Mouse (Mus musculus) MEL (cell line): ENCODE data around the gene A930002H24Rik. TPM values are rescaled to one million over a fixed set of nuclear protein-coding genes. Genes with fewer than 3 reads are reported as not detected.

Source experiments
- DNase-seq: peaks from one replicate; pipeline ENCODE4 v3.0.0; 2011; ENCODE audit warnings: low read depth, low spot score
- H3K27ac ChIP-seq: 2 replicates; pipeline ENCODE4 v1.5.1; 2012; ENCODE audit warnings: low read depth, mild to moderate bottlenecking, control low read depth, low read length, moderate library complexity; ENCODE audit not compliant: control insufficient read depth
- H3K27me3 ChIP-seq, 2 experiments: fragments of 150-350 bp in 1 of 2; sonication (generic) in 1 of 2; 2 replicates each; pipeline ENCODE4 v1.6.1; 2012; ENCODE audit warnings: low read length in 2 of 2, mild to moderate bottlenecking in 2 of 2, improper control_type of control experiment in 1 of 2, moderate library complexity in 1 of 2; ENCODE audit not compliant: insufficient read depth in 2 of 2, control insufficient read depth in 1 of 2
- H3K36me3 ChIP-seq, 2 experiments: 2 replicates each; pipeline ENCODE4 v1.6.1; 2012 to 2014; ENCODE audit warnings: low read length in 2 of 2, improper control_type of control experiment in 1 of 2, inconsistent platforms in 1 of 2, mild to moderate bottlenecking in 1 of 2; ENCODE audit not compliant: insufficient read depth in 2 of 2, control insufficient read depth in 1 of 2
- H3K4me1 ChIP-seq, 2 experiments: fragments of 150-350 bp in 1 of 2; sonication (generic) in 1 of 2; 2 replicates each; pipeline ENCODE4 v1.6.1; 2012; ENCODE audit warnings: low read length in 2 of 2, improper control_type of control experiment in 1 of 2, mild to moderate bottlenecking in 1 of 2; ENCODE audit not compliant: insufficient read depth in 2 of 2, control insufficient read depth in 1 of 2
- H3K4me3 ChIP-seq, 2 experiments: fragments of 150-350 bp in 1 of 2; sonication (generic) in 1 of 2; 2 replicates each; pipeline ENCODE4 v1.5.1; 2012; ENCODE audit warnings: low read depth in 2 of 2, low read length in 2 of 2, mild to moderate bottlenecking in 2 of 2, moderate library complexity in 2 of 2, control low read depth in 1 of 2, improper control_type of control experiment in 1 of 2; ENCODE audit not compliant: control insufficient read depth in 1 of 2, insufficient read depth in 1 of 2
- H3K79me2 ChIP-seq: 2 replicates; pipeline ENCODE4 v1.6.1; 2012; ENCODE audit warnings: mild to moderate bottlenecking, low read length, moderate library complexity; ENCODE audit not compliant: control insufficient read depth, poor library complexity, insufficient read depth
- H3K9ac ChIP-seq: 2 replicates; pipeline ENCODE4 v1.6.1; 2012; ENCODE audit warnings: low read depth, mild to moderate bottlenecking, control low read depth, low read length, moderate library complexity; ENCODE audit not compliant: control insufficient read depth, poor library complexity, severe bottlenecking
- H3K9me3 ChIP-seq: fragments of 150-350 bp; sonication (generic); replicated peaks from 2 replicates; pipeline ENCODE4 v1.6.1; 2012; ENCODE audit warnings: mild to moderate bottlenecking, low read length, improper control_type of control experiment, moderate library complexity; ENCODE audit not compliant: insufficient read depth
- CHD1 ChIP-seq: IDR thresholded peaks from 2 replicates; pipeline ENCODE4 v1.6.1; 2012; ENCODE audit warnings: low read depth, mild to moderate bottlenecking, inconsistent platforms, low read length, improper control_type of control experiment
- CTCF ChIP-seq, 3 experiments: IDR thresholded peaks in 2 of 3; conservative IDR thresholded peaks in 1 of 3; 2 replicates each; pipeline ENCODE4 v1.5.1; 2011 to 2012; ENCODE audit warnings: low read length in 3 of 3, low read depth in 2 of 3, mild to moderate bottlenecking in 2 of 3, improper control_type of control experiment in 1 of 3, inconsistent platforms in 1 of 3, mixed read lengths in 1 of 3, moderate library complexity in 1 of 3; ENCODE audit not compliant: control insufficient read depth in 1 of 3, insufficient read depth in 1 of 3, poor library complexity in 1 of 3, severe bottlenecking in 1 of 3
- ELF1 ChIP-seq: IDR thresholded peaks from 2 replicates; pipeline ENCODE4 v1.6.1; 2014; ENCODE audit warnings: low read depth, mild to moderate bottlenecking, inconsistent platforms, low read length, improper control_type of control experiment, moderate library complexity
- EP300 ChIP-seq, 2 experiments: IDR thresholded peaks; 2 replicates each; pipeline ENCODE4 v1.6.1; 2011; ENCODE audit warnings: improper control_type of control experiment in 2 of 2, low read length in 2 of 2, low read depth in 1 of 2, mild to moderate bottlenecking in 1 of 2
- ETS1 ChIP-seq: IDR thresholded peaks from 2 replicates; pipeline ENCODE4 v1.6.1; 2012; ENCODE audit warnings: low read depth, mild to moderate bottlenecking, inconsistent platforms, low read length, improper control_type of control experiment, moderate library complexity
- HCFC1 ChIP-seq: IDR thresholded peaks from 2 replicates; pipeline ENCODE4 v1.6.1; 2012; ENCODE audit warnings: low read depth, mild to moderate bottlenecking, inconsistent platforms, low read length, improper control_type of control experiment, moderate library complexity
- KAT2A ChIP-seq: conservative IDR thresholded peaks from 2 replicates; pipeline ENCODE4 v1.6.1; 2012; ENCODE audit warnings: low read depth, low read length, improper control_type of control experiment, inconsistent platforms
- MAZ ChIP-seq: IDR thresholded peaks from 2 replicates; pipeline ENCODE4 v1.6.1; 2012; ENCODE audit warnings: low read depth, mild to moderate bottlenecking, inconsistent platforms, low read length, improper control_type of control experiment
- MXI1 ChIP-seq: IDR thresholded peaks from 2 replicates; pipeline ENCODE4 v1.6.1; 2011; ENCODE audit warnings: mild to moderate bottlenecking, low read depth, low read length, improper control_type of control experiment
- MYC ChIP-seq: IDR thresholded peaks from 2 replicates; pipeline ENCODE4 v1.6.1; 2011; ENCODE audit warnings: low read depth, mild to moderate bottlenecking, low read length, improper control_type of control experiment, moderate library complexity
- NELFE ChIP-seq: IDR thresholded peaks from 2 replicates; pipeline ENCODE4 v1.6.1; 2011; ENCODE audit warnings: low read depth, low read length, improper control_type of control experiment
- NRF1 ChIP-seq: IDR thresholded peaks from 2 replicates; pipeline ENCODE4 v1.6.1; 2014; ENCODE audit warnings: low read depth, mild to moderate bottlenecking, inconsistent platforms, low read length, improper control_type of control experiment, moderate library complexity; ENCODE audit not compliant: poor library complexity, insufficient read depth, severe bottlenecking
- POLR2A ChIP-seq, 2 experiments: IDR thresholded peaks; 2 replicates each; pipeline ENCODE4 v1.6.1; 2011 to 2012; ENCODE audit warnings: low read length in 2 of 2, mild to moderate bottlenecking in 2 of 2, control low read depth in 1 of 2, improper control_type of control experiment in 1 of 2, low read depth in 1 of 2, moderate library complexity in 1 of 2; ENCODE audit not compliant: control insufficient read depth in 1 of 2, insufficient read depth in 1 of 2, poor library complexity in 1 of 2
- SMC3 ChIP-seq: IDR thresholded peaks from 2 replicates; pipeline ENCODE4 v1.6.1; 2011; ENCODE audit warnings: low read depth, low read length, improper control_type of control experiment
- TCF12 ChIP-seq: IDR thresholded peaks from 2 replicates; pipeline ENCODE4 v1.6.1; 2014; ENCODE audit warnings: low read depth, mild to moderate bottlenecking, inconsistent platforms, low read length, improper control_type of control experiment, moderate library complexity
- UBTF ChIP-seq: IDR thresholded peaks from 2 replicates; pipeline ENCODE4 v1.6.1; 2012; ENCODE audit warnings: low read depth, mild to moderate bottlenecking, inconsistent platforms, low read length, improper control_type of control experiment, moderate library complexity, borderline replicate concordance; ENCODE audit not compliant: insufficient read depth
- USF1 ChIP-seq: IDR thresholded peaks from 2 replicates; pipeline ENCODE4 v1.6.1; 2014; ENCODE audit warnings: low read depth, mild to moderate bottlenecking, inconsistent platforms, low read length, improper control_type of control experiment, moderate library complexity
- USF2 ChIP-seq, 2 experiments: IDR thresholded peaks; 2 replicates each; pipeline ENCODE4 v1.6.1; 2011 to 2012; ENCODE audit warnings: improper control_type of control experiment in 2 of 2, low read length in 2 of 2, borderline replicate concordance in 1 of 2, inconsistent platforms in 1 of 2, low read depth in 1 of 2, mild to moderate bottlenecking in 1 of 2; ENCODE audit not compliant: insufficient read depth in 1 of 2
- ZC3H11A ChIP-seq: IDR thresholded peaks from 2 replicates; pipeline ENCODE4 v1.6.1; 2012; ENCODE audit warnings: low read depth, mild to moderate bottlenecking, inconsistent platforms, low read length, improper control_type of control experiment
- ZMIZ1 ChIP-seq: IDR thresholded peaks from 2 replicates; pipeline ENCODE4 v1.6.1; 2012; ENCODE audit warnings: low read depth, mild to moderate bottlenecking, inconsistent platforms, low read length, improper control_type of control experiment, moderate library complexity
- polyA plus RNA-seq, 2 experiments: library from polyadenylated mRNA; stranded (reverse) in 1 of 2; unstranded in 1 of 2; fragments of >175 nt in 1 of 2; fragments of >200 nt in 1 of 2; gene quantifications; 2 replicates each; pipeline versions ENCODE4 v1.2.1 to v1.2.4; 2012; ENCODE audit warnings: low replicate concordance in 2 of 2, low read depth in 1 of 2; ENCODE audit not compliant: insufficient read length in 2 of 2, insufficient read depth in 1 of 2, missing spikeins in 1 of 2
- total RNA-seq: library from RNA; depleted of rRNA; stranded (reverse); fragments of 300-350 nt; gene quantifications from 2 replicates; pipeline ENCODE4 v1.2.3, GENCODE M21; 2012

Gene A930002H24Rik
- total and polyA plus RNA-seq, 3 experiments, result 0.70 to 1.1 TPM; not detected in 1

GRCm38 (mm10) chr17:63828561-63829332 lies 34.8 kb downstream of the A930002H24Rik start:
- no peak overlapping the region for H3K9ac ChIP-seq
- no peaks in the 10 kb centered on the region for H3K27me3 ChIP-seq
- no peak for TF ChIP-seq MXI1
- no peak for TF ChIP-seq ETS1
- TF ChIP-seq SMC3, result no peak
- TF ChIP-seq CHD1, result no peak
- no peak for TF ChIP-seq CTCF (IDR thresholded peaks at IDR 0.05 in 2 of 3, conservative IDR thresholded peaks at IDR 0.05 in 1 of 3; ENCODE audit: control insufficient read depth in 1 of 3, insufficient read depth in 1 of 3, low read depth in 2 of 3, low read length in 3 of 3, poor library complexity in 1 of 3, severe bottlenecking in 1 of 3)
- TF ChIP-seq NRF1, result no peak
- TF ChIP-seq HCFC1, result no peak
- TF ChIP-seq MYC, result no peak
- no peak for TF ChIP-seq POLR2A (IDR thresholded peaks at IDR 0.05; ENCODE audit: control insufficient read depth in 1 of 2, insufficient read depth in 1 of 2, low read depth in 1 of 2, low read length in 2 of 2, poor library complexity in 1 of 2)
- no peak for TF ChIP-seq KAT2A
- no peak for TF ChIP-seq USF1
- TF ChIP-seq UBTF, result no peak
- no peak for TF ChIP-seq MAZ
- TF ChIP-seq NELFE, result no peak
- no peak for TF ChIP-seq USF2 (IDR thresholded peaks at IDR 0.05; ENCODE audit: borderline replicate concordance in 1 of 2, insufficient read depth in 1 of 2, low read depth in 1 of 2, low read length in 2 of 2)
- TF ChIP-seq EP300 (IDR thresholded peaks at IDR 0.05; ENCODE audit: low read depth in 1 of 2, low read length in 2 of 2), result no peak
- TF ChIP-seq ZMIZ1, result no peak
- TF ChIP-seq TCF12, result no peak
- no peak for TF ChIP-seq ELF1
- TF ChIP-seq ZC3H11A, result no peak
- no peak for DNase-seq
- H3K79me2 ChIP-seq, result no peaks in the 10 kb centered on the region
- no peak overlapping the region for H3K27ac ChIP-seq
- peaks cover 3 to 19% of the 10 kb centered on the region in 2 experiments for H3K4me1 ChIP-seq
- H3K4me3 ChIP-seq, result no peak overlapping the region
- H3K36me3 ChIP-seq, result peaks cover 0 to 14% of the 10 kb centered on the region in 2 experiments; a peak in 2 of 4 replicates
- H3K9me3 ChIP-seq, result no peaks in the 10 kb centered on the region
